Mouse (Mus musculus) intestine, embryonic 15.5 days (tissue): ENCODE data around the gene Gm43191. TPM values are rescaled to one million over a fixed set of nuclear protein-coding genes. Genes with fewer than 3 reads are reported as not detected.

Experiments
- ATAC-seq: fragments of 200-750 bp; cut with Nextera tagmentation; 2 replicates; pipeline ENCODE4 v1.8.0; 2017; ENCODE audit warnings: moderate TSS enrichment, moderate library complexity
- H3K27ac ChIP-seq: fragments of 300-500 bp; sonication (generic); 2 replicates; pipeline ENCODE4 v1.5.1; 2015; ENCODE audit warnings: mild to moderate bottlenecking, inconsistent platforms
- H3K27me3 ChIP-seq: fragments of 300-500 bp; sonication (generic); replicated peaks from 2 replicates; pipeline ENCODE4 v1.6.1; 2015; ENCODE audit warnings: inconsistent platforms
- H3K36me3 ChIP-seq: fragments of 300-500 bp; sonication (generic); 2 replicates; pipeline ENCODE4 v1.6.1; 2015; ENCODE audit warnings: inconsistent platforms
- H3K4me1 ChIP-seq: fragments of 300-500 bp; sonication (generic); replicated peaks from 2 replicates; pipeline ENCODE4 v1.6.1; 2015; ENCODE audit warnings: inconsistent platforms
- H3K4me2 ChIP-seq: fragments of 300-500 bp; sonication (generic); replicated peaks from 2 replicates; pipeline ENCODE4 v1.6.1; 2015; ENCODE audit warnings: mild to moderate bottlenecking, inconsistent platforms
- H3K4me3 ChIP-seq: fragments of 300-500 bp; sonication (generic); replicated peaks from 2 replicates; pipeline ENCODE4 v1.5.1; 2015; ENCODE audit warnings: inconsistent platforms
- H3K9ac ChIP-seq: fragments of 300-500 bp; sonication (generic); 2 replicates; pipeline ENCODE4 v1.6.1; 2015; ENCODE audit warnings: inconsistent platforms
- H3K9me3 ChIP-seq: fragments of 300-500 bp; sonication (generic); 2 replicates; pipeline ENCODE4 v1.6.1; 2016; ENCODE audit warnings: inconsistent platforms
- WGBS: fragments of 180-500 bp; shearing (Covaris S2); methylation state at CpG from one replicate; pipeline ENCODE4 v1.1.7; 2015; 5-methylcytosine and 5-hydroxymethylcytosine counted together
- polyA plus RNA-seq: library from polyadenylated mRNA; unstranded; fragments of >200 nt; fragmentation: Nextera tagmentation; extraction: Ambion mirVana; gene quantifications from 2 replicates; pipeline ENCODE4 v1.2.1, GENCODE M21; 2015

Gene Gm43191
- polyA plus RNA-seq, 1 experiment from 2014 or later: not detected

DNA sequence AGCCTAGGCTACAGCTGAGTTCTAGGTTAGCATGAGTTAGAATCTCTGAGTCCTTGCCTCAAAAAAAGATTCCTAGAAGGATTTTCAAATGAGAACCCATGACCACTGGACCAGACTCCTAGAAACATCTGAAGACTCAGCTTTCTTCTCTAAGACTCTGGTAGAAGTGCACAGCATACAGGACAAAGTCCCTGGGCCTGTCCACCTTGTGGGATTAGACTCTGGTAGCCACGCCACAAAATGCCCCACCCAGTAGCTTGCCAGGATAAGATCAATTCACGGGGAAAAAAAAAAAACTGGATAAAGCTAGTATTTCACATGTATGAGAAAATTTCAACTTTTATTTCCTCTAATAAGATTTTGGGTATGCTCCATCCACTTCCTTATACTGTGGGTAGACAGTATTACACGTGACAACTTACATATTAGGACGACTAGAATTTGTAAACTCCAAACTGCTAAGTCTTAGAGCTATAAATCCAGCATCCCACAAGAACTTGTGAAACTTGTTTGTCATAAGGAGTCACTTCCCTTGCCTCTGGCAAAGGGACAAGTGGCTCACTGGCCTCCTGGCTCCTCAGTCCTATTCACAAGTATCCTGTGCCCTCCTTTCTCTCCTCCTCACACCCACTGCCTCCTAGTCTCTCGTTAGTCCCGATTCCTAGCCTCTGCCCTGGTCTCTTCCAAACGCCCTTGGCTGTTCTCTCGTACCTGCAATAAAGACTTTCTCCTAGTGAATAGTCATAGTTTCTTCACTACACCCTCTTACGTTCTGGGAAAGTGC is 43.2 kb downstream of the Gm43191 start:
- H3K27ac ChIP-seq: no peak overlapping the region
- H3K36me3 ChIP-seq: peaks cover 28% of the 10 kb centered on the region
- WGBS: 75% methylated on average over 9 of the region's 9 CpGs
- H3K27me3 ChIP-seq: no peaks in the 10 kb centered on the region
- H3K4me3 ChIP-seq: no peak overlapping the region
- no peaks in the 10 kb centered on the region for H3K9me3 ChIP-seq
- ATAC-seq: peak; percentile 78
- no peaks in the 10 kb centered on the region for H3K4me1 ChIP-seq
- H3K9ac ChIP-seq: no peak overlapping the region
- H3K4me2 ChIP-seq: no peak overlapping the region

DNA sequence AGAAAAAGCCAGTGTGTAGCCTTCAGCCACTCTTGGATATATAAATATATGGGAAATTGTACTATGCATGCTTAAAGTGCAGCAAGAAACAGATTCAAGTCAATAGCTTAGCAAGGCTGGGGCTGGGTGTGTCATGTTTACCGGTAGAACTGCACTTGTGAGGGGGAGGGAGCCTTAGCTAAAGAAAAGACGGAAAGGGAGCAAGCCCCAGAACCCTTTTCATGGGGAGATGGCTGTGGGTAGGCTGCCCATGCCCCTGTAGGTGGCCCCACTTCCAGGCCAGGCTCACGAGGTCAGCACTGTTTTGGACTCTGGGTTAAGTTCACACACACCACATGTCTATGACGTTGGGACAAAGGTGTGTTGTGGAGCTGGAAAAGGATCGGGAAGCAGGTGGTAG is 45.3 kb downstream of the Gm43191 start:
- no peak overlapping the region for H3K9ac ChIP-seq
- no peak overlapping the region for H3K4me3 ChIP-seq
- no peak overlapping the region for H3K27ac ChIP-seq
- WGBS: 64% methylated on average over 5 of the region's 5 CpGs
- H3K4me1 ChIP-seq: no peaks in the 10 kb centered on the region
- H3K27me3 ChIP-seq: no peaks in the 10 kb centered on the region
- no peaks in the 10 kb centered on the region for H3K9me3 ChIP-seq
- no peak for ATAC-seq
- peaks cover 18% of the 10 kb centered on the region for H3K36me3 ChIP-seq
- H3K4me2 ChIP-seq: no peak overlapping the region

DNA sequence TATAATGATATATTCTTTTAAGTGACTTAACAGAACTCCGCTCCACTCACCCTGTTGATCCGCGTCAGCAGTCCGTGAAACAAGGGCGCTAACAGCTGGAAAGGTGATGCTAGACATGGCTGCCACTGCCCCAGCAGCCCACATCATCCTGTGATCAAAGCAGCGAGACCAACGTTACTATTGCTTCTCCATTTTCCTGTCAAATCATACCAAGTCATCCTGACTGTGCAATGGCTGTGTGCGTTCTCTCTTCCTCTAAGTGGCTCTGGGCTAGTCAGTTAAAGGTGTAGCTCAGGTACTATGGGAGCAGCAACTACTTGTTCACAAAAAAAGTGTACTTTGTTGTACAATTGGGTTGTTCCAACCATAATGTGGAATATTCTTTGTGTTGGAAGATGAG is 46.2 kb downstream of the Gm43191 start:
- Histone ChIP-seq H3K27ac (no peak overlapping the region), H3K4me3 (no peak overlapping the region), H3K9me3 (no peaks in the 10 kb centered on the region), H3K9ac (no peak overlapping the region), H3K4me1 (no peaks in the 10 kb centered on the region), H3K4me2 (no peak overlapping the region), H3K36me3 (peaks cover 13% of the 10 kb centered on the region), H3K27me3 (no peaks in the 10 kb centered on the region)
- 92% methylated on average over 8 of the region's 8 CpGs for WGBS
- ATAC-seq: no peak

DNA sequence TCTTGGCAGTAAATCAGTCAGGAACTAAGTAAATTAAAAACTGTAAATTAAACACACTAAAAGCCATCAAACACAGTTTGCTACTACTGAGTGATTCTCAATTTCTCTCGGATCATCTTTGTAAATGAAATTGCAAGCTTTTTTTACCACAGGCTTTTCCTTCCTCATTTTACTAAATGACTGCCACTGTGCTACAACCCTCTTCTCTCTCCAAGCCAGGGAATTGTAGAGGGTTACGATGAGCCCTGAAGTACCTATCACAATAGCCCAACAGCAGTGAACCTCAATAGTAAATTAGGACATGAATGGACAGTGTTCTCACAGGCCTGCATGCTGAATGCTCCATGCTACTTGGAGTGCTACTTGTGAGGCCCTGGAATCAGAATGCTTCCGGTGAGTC is 47.0 kb downstream of the Gm43191 start:
- H3K27me3 ChIP-seq: no peaks in the 10 kb centered on the region
- no peak overlapping the region for H3K4me2 ChIP-seq
- ATAC-seq: no peak
- no peak overlapping the region for H3K27ac ChIP-seq
- WGBS: 92% methylated on average over 3 of the region's 3 CpGs
- peaks cover 13% of the 10 kb centered on the region for H3K36me3 ChIP-seq
- H3K9me3 ChIP-seq: no peaks in the 10 kb centered on the region
- H3K4me1 ChIP-seq: no peaks in the 10 kb centered on the region
- H3K4me3 ChIP-seq: no peak overlapping the region
- H3K9ac ChIP-seq: no peak overlapping the region

DNA sequence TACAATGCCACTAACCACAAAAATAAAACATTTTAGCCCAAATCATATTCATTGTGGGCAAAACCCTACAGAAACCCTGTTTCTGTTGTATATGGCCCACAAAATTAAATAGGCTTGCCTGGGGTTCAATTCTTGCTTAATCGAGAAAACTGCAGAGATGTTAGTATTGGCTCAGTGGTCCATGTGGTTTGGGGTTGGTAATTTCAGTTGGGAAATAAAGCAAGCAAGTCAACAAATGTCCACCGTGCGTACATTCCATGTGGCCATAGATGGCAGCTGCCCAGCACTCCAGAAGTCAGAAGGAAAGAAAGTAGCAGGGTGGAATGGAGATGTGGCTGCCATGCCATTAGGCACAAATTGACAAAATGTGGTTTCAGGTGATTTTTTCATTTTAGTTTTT is 48.1 kb downstream of the Gm43191 start:
- Histone ChIP-seq H3K4me2 (no peak overlapping the region), H3K27ac (no peak overlapping the region), H3K4me1 (no peaks in the 10 kb centered on the region), H3K9ac (no peak overlapping the region), H3K4me3 (no peak overlapping the region), H3K9me3 (no peaks in the 10 kb centered on the region), H3K27me3 (no peaks in the 10 kb centered on the region), H3K36me3 (peaks cover 8% of the 10 kb centered on the region; the same call in 1 of the 2 replicates)
- ATAC-seq: no peak
- 91% methylated on average over 3 of the region's 3 CpGs for WGBS

DNA sequence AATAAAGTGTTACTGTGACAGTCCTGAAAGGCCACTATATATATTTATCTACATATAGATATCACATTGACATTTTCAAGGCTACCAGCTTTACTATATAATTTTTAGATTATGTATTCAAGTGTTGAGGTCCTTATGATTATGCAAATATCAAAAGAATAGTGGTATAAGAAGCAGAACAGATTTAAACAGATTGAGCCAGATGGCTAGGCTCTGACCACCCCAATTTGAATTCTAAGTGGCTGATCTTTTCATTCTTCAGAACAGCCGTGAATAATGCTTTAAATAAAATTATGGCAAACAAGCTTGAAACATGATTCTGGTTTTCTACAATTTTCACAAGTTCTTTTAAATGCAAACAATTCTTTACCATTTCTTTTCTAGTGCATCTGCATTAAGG is 49.6 kb downstream of the Gm43191 start:
- 82% methylated on average over 1 of the region's 1 CpGs for WGBS
- Histone ChIP-seq H3K36me3 (peaks cover 8% of the 10 kb centered on the region; the same call in 1 of the 2 replicates), H3K4me3 (no peak overlapping the region)

DNA sequence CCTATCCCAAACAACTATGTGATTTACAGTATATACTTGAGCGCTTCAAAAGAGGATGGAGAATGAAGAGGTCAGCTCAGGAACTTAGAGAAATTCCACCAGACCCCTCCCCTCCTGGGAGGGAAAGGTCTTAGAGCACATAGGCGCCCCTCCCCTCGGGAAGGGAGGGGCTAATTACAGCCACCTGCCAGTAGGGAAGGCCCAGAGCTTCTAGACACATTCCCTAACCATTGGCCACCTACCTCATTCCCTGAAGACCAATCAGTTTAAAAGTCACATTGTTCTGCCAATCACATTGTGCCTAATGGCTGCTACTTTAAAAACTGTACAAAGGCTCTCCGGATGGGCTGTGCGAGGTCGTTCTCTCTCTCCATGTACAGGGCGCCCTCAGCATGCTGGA is 58.4 kb downstream of the Gm43191 start:
- Histone ChIP-seq H3K9ac (no peak overlapping the region), H3K4me2 (no peak overlapping the region), H3K4me3 (no peak overlapping the region), H3K27ac (no peak overlapping the region), H3K9me3 (no peaks in the 10 kb centered on the region), H3K27me3 (no peaks in the 10 kb centered on the region), H3K36me3 (peaks cover 10% of the 10 kb centered on the region; the same call in 1 of the 2 replicates), H3K4me1 (no peaks in the 10 kb centered on the region)
- 95% methylated on average over 7 of the region's 7 CpGs for WGBS
- no peak for ATAC-seq

More for the DNA sequence above, 49.6 kb downstream of the Gm43191 start:
- Histone ChIP-seq H3K4me1 (no peaks in the 10 kb centered on the region), H3K9me3 (no peaks in the 10 kb centered on the region), H3K4me2 (no peak overlapping the region), H3K9ac (no peak overlapping the region), H3K27ac (no peak overlapping the region), H3K27me3 (no peaks in the 10 kb centered on the region)
- ATAC-seq: no peak

DNA sequence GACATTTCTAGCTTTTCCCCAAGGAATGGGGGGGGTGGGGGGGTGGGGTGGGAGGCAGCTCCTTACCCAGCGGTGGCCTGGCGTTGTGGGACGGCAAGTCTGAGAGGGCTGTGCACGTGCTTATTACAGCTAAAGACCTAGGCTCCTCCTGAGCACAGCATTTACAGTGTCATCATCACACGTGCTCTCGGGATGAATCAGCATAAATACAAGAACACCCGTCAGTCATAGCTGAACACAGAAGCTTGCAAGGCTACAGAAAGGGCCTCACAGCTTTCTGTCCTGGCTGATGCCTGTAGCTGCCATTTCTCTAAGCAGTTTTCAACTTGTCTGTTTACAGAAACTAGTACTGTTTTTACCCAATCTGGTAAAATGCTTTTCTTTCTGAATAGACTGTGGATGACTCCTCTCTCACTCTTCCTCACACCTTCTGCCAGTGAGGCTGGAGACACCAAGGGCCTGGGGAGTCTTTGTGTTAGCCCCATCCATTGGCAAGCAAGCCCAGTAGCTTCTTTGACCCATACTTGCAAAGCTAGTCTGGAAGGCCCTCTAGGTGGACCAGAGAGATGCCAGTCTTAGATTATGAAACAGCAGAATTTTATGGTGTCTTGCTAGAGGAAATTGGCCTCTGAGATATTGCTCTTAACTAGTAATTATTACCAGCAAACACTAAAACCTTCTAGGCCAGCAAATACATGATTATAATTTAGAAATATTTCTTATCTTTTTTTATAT is 60.3 kb downstream of the Gm43191 start:
- Histone ChIP-seq H3K36me3 (peaks cover 10% of the 10 kb centered on the region; the same call in 1 of the 2 replicates), H3K4me3 (no peak overlapping the region), H3K4me1 (no peaks in the 10 kb centered on the region), H3K27ac (no peak overlapping the region), H3K9ac (no peak overlapping the region), H3K27me3 (no peaks in the 10 kb centered on the region), H3K9me3 (no peaks in the 10 kb centered on the region), H3K4me2 (no peak overlapping the region)
- WGBS: 89% methylated on average over 7 of the region's 7 CpGs
- ATAC-seq: no peak

DNA sequence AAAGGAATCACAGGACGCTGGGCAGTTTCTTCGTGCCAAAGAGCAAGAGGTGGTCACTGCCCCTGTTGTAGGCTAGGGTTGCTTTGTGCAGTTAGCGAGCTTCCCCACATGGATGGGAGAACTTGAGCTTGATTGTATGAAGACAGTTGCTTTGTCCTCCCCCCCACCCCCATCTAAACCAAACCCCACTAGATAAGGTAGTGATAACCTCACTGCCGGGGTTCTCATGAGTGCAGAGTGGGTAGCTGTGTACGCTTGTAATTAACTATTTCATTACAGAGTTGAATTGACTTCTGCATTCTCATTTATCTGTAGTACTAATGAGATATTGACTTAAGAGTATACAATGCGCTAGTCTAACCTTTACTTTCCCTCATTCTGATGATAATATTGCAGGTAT is 62.2 kb downstream of the Gm43191 start:
- no peak overlapping the region for H3K4me2 ChIP-seq
- no peaks in the 10 kb centered on the region for H3K4me1 ChIP-seq
- H3K36me3 ChIP-seq: peaks cover 10% of the 10 kb centered on the region; the same call in 1 of the 2 replicates
- no peak overlapping the region for H3K27ac ChIP-seq
- no peak for ATAC-seq
- H3K9ac ChIP-seq: no peak overlapping the region
- no peaks in the 10 kb centered on the region for H3K9me3 ChIP-seq
- no peak overlapping the region for H3K4me3 ChIP-seq
- WGBS: 74% methylated on average over 6 of the region's 6 CpGs
- H3K27me3 ChIP-seq: no peaks in the 10 kb centered on the region

DNA sequence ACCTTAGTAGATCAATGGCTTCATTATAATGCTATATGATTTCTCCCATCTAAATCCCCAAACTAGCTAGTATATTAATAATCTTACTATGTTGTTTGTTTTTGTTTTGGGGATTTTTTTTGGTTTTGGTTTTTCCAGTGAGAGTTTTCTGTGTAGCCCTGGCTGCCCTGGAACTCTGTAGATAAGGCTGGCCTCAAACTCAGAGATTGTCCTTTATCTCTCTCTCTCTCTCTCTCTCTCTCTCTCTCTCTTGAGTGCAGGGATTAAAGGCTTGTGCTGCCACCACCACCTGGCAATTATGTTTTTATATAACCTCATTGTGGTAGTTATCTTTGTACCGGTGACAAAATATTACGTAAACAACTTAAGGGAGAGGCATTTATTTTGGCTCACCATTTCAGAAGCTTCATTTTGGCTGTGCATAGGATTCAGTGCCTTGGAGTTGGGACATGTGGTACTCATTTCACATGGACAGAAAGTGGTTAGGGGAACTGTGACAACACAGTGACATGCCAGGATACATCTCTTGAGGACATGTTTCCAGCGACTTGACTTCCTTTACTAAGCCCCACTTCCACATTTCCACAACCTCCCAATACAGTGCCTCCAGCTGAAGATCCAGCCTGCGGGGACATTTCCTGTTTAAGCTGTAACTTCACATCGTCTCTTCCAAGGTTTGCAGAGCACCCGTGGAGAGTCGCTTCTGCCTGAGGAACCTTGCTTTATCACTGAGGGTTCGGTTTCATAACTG is 65.6 kb downstream of the Gm43191 start:
- Histone ChIP-seq H3K36me3 (peaks cover 5% of the 10 kb centered on the region; the same call in 1 of the 2 replicates), H3K27me3 (no peaks in the 10 kb centered on the region), H3K4me2 (no peak overlapping the region), H3K4me1 (no peaks in the 10 kb centered on the region), H3K27ac (no peak overlapping the region), H3K9me3 (no peaks in the 10 kb centered on the region), H3K4me3 (no peak overlapping the region), H3K9ac (no peak overlapping the region)
- 82% methylated on average over 8 of the region's 8 CpGs for WGBS
- no peak for ATAC-seq

DNA sequence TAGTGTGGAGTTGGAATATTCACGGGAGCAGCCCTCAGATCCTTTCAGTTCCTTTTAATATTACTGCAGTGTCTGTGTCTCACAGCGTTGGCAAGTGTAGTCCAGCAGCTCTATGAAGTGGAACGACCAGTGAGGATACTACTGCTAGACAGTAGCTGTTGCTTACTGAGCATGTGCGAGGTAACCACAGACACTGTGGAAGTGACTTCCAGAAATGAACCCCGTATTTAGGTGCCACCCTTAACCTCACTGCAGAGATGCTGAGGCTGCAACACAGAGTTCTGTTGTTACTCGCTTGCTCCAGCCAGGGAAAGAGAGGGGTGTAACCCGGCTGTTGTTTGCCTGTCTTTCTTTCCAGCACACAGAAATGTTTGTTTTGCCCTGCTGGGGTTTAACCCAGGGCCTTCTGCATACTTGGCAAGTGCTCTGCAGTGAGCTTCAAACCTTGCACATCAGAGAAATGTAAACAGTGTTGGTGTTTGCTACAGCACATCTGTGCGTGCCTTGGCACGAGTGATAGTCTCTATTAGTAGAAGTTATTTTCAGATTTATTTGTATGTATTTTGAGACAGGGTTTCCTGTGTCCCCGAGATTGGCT is 66.7 kb downstream of the Gm43191 start, which contains the start of gene Trmt13:
Gene Trmt13, minus strand, starts transcription at position 293 of the 598 bp plus-strand sequence.
- H3K27ac ChIP-seq: no peak within 1 kb of the TSS
- H3K4me1 ChIP-seq: no peaks in the 10 kb centered on the region
- WGBS: 54% methylated on average over 10 of the region's 10 CpGs
- no peak within 1 kb of the TSS for H3K9ac ChIP-seq
- peak; percentile 47; the same call in 1 of the 2 replicates for ATAC-seq
- H3K4me2 ChIP-seq: no peak within 1 kb of the TSS
- H3K36me3 ChIP-seq: peaks cover 3% of the 10 kb centered on the region; the same call in 1 of the 2 replicates
- no peaks in the 10 kb centered on the region for H3K9me3 ChIP-seq
- no peaks in the 10 kb centered on the region for H3K27me3 ChIP-seq
- no peak within 1 kb of the TSS for H3K4me3 ChIP-seq

DNA sequence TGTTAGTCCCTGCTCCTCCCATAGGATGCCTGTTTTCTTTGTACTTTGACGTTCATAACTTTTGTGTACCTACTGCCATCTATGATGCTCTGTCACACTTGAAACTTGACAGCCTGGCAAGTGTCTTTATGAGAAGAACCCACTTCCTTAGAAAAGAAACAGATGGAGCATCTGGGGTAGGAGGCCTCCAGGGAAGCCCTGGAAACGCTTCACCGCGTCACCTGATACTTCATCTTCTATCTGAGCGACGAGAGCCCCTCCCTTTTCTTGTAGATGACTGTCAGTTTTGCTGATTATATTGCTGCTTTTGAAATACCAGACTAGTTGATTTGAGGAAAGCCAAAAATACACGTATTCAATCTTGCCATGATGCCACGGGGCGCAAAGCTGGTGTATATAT is 76.5 kb downstream of the Gm43191 start:
- 82% methylated on average over 9 of the region's 9 CpGs for WGBS
- H3K4me2 ChIP-seq: no peak overlapping the region
- H3K27me3 ChIP-seq: no peaks in the 10 kb centered on the region
- H3K9me3 ChIP-seq: no peaks in the 10 kb centered on the region
- H3K4me3 ChIP-seq: no peak overlapping the region
- no peaks in the 10 kb centered on the region for H3K4me1 ChIP-seq
- H3K27ac ChIP-seq: no peak overlapping the region
- ATAC-seq: no peak
- H3K9ac ChIP-seq: no peak overlapping the region
- H3K36me3 ChIP-seq: no peaks in the 10 kb centered on the region
